Mouse (Mus musculus) gastrocnemius, postnatal 25 days (tissue): ENCODE measurements around the gene Tfdp1. TPM values are rescaled to one million over a fixed set of nuclear protein-coding genes. Genes with fewer than 3 reads are reported as not detected.
"Not testable (repeated sequence)": the region's sequence is repeated elsewhere in the genome, so short reads cannot be mapped to it uniquely, and the experiment has no call there.

ENCODE experiments used
- DNase-seq: peaks from one replicate; pipeline ENCODE4 v3.0.0; 2022
- long read RNA-seq, 2 experiments: library from polyadenylated mRNA; stranded (forward); transcript quantifications; one replicate each; pipeline ENCODE4 v2.0.0; 2021
- total RNA-seq, 2 experiments: library from RNA; stranded (reverse); gene quantifications; 1 replicate in 1 of 2; 2 replicates in 1 of 2; pipeline ENCODE4 v1.2.3; 2021

Gene Tfdp1
- 10 to 100 TPM; 45.5 to 46.3 TPM for total RNA-seq
- long read RNA-seq, experiment 1, transcript Tfdp1-204 (12 exons, 2,511 nt): major isoform, 13 of 54 reads
- long read RNA-seq, experiment 1, partial matches to known transcripts: 2 of 54 reads
- long read RNA-seq, experiment 1, other reads (novel, unspliced or antisense): 34 of 54 reads
- long read RNA-seq, experiment 2, transcript Tfdp1-204 (12 exons, 2,511 nt): major isoform, 15 of 87 reads
- long read RNA-seq, experiment 2, partial matches to known transcripts: 6 of 87 reads
- long read RNA-seq, experiment 2, other reads (novel, unspliced or antisense): 61 of 87 reads

DNA sequence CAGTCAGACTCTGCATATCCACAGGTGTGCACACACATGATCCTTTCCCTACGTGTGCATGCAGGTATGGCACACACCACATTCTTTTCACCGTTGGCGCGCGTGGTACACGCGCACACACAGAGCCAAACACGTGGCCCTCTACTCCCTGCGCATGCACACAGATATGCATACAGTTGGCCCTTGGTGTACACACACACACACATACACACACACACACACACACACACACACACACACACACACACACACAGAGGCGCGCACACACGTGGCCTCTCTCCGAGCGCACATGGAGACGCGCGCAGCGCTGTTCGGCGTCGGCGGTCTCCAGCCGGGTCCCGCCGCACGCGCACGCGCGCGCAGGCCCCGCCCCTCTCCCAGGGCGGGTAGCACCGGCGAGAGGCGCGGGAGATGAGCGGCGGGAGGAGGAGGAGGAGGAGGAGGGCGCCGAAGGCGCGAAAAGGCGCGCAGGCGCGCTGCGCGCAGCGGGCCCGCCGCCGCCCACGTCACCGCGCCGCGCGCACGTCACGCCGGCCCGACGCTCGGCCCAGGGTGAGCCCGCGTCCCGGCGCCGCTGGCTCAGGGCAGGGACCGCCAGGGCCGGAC is at the start of gene Tfdp1:
Tfdp1 (plus strand) TSS at position 497 of the 606 bp plus-strand sequence.
- DNase-seq: peak; percentile 81

DNA sequence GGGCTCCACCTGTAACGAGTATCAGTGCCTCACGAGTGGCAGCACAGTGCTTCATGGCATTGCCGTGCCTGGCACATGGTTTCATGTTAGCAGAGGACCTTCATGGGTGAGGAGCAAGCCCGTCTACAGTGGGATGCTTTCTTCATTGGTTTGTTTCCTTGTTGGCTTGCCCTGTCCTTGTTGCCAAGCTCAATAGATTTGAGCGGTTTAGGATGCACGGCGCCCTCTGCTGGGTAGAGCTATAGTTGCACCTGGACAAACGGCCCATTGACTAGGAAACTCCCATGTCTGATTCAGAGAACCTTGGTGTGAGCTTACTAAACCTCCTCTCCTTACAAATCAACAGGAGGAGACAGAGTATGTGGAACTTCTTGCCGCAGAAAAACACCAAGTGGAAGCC is 46.2 kb upstream of the Tfdp1 start:
- DNase-seq: peak; percentile 44

DNA sequence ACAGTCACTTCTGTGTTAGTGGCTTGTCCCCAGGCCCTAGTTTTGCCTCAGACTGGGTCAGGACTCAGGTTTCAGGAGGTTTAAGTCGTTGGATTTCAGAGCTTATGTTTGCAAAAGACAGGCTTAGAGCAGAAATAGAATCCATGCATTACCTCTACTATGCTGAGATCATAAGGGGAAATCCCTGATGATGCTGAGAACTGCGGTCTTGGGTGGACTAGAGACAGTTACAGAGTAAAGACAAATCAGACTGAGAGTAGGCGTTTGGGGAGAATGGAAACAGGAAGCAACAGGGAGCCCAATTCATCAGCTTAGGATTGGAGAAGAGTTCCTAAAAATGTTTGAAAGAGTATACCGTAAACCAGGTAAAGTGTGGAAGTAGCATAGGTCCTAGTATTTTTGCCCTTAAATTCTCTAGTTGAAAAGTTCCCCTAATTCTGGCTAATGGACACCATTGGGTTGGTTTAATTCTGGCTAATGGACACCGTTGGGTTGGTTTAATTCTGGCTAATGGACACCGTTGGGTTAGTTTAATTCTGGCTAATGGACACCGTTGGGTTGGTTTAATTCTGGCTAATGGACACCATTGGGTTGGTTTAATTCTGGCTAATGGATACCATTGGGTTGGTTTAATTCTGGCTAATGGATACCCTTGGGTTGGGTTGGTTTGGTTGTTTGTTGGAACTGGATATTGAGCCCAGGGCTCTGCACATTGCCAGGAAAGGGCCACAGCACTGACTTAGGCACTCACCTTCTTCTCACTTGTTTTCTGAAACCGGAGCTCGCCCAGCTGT is 44.7 kb upstream of the Tfdp1 start:
- no peak for DNase-seq

DNA sequence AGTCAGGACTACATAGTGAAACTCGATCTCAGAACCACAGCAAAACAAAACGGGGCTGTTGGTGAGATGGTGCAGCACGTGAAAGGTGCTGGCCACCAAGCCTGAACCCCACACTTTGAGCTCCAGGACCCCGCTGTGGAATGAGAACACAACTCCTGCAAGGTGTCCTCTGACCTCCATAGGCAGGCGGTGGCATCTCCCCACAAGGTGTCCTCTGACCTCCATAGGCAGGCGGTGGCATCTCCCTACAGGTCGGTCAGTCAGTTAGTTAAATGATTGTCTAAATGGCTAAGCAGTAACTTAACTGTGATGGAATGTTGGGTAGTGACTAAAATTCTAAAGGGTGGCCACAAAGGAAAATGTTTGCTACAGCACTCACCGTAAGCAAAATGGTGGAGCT is 39.0 kb upstream of the Tfdp1 start:
- DNase-seq: no peak

DNA sequence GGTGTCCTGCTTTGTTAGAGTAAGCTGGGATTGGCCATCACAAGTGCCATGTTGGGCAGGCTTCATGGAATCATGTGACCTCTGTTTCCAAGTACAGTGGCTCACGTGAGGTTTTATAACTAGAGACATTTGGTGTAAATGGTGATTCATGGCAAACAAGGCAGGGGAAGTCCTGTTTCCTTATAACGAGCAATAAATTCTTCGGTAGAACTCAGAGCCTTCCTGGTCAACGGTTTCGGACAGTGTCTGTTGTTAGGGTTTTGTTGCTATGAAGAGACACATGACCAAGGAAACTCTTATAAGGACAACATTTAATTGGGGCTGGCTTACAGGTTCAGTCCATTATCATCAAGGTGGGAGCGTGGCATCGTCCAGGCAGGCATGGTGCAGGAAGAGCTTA is 37.5 kb upstream of the Tfdp1 start:
- no peak for DNase-seq

DNA sequence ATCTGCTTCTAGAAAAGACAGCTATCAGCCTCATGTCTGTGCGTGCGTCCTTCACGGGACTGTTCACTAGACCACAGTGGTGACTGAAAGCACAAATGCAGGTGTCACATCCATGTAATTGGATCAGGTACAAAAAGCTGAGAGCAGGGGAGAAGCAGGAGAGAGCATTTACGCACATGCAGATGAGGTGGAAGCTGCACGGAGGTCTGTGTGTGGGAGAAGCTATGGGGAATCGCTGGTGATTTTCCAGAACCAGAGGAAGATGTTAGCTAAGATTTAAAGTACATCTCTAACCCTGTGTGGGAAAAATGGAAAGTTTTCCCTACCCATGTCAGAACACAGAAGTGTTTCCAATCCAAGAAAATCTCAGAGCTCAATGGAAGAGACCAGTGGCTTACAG is 33.1 kb upstream of the Tfdp1 start:
- DNase-seq: no peak

DNA sequence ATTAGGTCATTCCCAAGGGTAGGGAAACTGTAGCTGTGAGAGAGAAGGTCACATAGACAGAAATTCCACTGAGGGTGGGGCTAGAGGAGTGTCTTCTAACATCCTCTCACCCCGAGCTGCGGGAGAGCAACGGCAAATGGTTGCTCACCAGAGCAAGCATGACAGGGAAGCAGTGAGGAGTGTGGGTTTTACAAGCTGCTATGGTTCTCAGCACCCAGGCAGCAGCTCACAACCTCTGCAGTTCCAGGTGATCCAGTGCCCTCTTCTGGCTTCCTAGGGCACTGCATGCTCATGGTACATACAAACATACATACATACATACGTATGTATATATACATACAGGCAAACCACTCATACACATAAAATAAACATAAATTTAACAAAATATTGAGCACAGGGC is 32.7 kb upstream of the Tfdp1 start:
- DNase-seq: no peak

DNA sequence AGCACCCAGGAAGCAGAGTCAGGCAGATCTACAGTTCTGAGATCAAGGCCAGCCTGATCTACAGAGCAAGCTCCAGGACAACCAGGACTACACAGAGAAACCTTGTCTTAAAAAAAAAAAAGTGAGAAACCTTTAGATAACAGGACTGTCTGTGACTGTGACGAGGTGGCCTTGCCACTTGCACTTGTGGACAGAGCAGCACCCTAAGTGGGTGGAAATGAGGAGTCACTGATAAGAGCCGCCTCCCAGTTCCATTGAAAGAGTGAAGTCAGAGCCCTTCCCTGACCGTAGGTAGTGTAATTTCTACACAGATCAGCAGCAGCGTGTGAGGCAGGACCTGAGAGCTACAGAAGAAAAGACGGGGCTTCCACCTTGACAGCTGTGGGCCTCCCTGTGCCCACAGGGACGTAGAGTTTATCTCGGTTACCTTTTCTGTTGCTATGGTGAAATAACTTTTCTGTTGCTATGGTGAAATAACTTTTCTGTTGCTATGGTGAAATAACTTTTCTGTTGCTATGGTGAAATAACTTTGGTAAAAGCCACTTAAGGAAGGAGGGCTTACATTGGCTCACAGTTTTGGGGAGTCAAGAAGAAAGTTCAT is 32.1 kb upstream of the Tfdp1 start:
- no peak for DNase-seq

DNA sequence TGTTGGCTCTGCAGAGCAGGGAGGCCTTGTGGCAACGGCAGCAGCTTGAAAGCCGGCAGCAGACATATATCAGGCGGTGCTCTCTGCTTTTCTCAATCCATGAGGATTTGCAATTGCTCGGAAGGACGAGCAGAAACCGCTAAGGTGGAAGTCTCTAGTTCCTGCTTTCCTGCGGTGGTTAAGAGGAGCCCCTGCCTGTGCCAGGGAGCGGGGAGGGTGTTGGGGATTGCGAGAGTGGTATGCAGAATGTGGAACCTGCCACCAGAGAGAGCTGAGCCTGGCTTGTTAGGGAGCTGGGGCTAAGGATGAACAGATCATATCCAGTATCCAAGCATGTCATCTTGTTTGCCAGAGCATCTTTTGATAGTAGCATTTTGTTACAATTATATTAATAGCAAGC is 31.6 kb upstream of the Tfdp1 start:
- no peak for DNase-seq

DNA sequence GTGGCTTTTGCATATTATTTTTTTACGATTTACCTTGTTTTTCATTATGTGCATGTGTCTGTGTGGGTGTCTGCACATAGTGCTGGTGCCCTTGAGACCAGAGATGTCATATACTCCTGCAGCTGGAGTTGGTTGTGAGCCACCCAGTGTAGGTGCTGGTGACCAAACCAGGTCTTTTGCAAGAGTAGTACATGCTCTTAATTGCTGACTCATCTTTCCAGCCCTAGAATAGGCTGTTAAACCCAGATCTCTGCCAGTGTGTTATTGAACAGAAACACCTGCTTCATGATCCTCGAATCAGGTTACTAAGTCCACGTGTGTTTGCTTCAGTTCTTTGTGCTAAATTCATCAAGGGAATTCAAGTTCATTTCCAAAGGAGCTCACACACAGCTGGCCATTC is 23.6 kb upstream of the Tfdp1 start:
- no peak for DNase-seq

DNA sequence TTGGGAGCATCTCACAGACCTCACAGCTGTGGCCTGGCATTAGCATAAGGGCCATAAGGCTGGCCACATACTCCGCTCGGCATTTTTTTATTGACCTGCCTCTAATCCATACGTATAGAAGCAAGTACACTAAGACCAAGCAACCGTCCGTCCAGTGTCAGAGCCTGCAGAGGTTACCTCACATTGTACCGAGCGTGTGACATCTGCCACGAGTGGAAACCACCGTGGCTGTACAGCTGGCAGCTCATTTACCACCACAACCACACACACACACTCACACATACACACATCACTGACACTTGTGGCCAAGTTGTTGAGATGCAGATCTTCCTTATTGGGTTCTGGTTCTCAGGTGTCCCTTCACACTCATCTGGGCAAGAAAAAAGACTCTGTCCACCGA is 21.9 kb upstream of the Tfdp1 start:
- no peak for DNase-seq

DNA sequence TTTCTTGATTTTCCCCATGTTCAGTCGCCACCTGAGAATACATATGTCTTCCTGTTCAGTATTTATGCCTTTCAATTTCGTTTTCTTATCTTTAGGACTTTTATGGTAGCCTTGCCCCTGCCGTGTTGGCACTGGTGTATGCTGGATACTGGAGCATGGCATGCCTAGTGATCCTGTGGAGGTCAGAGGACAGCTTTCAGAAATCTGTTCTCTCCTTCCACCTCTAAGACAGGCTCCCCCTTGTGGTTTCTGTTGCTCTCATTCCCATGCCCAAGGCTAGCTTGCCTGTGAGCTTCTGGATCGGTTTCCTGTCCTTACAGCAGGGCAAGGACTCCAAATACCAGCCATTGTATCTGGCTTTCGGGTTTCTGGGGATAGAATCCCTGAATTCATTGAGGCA is 12.0 kb upstream of the Tfdp1 start:
- DNase-seq: no peak

DNA sequence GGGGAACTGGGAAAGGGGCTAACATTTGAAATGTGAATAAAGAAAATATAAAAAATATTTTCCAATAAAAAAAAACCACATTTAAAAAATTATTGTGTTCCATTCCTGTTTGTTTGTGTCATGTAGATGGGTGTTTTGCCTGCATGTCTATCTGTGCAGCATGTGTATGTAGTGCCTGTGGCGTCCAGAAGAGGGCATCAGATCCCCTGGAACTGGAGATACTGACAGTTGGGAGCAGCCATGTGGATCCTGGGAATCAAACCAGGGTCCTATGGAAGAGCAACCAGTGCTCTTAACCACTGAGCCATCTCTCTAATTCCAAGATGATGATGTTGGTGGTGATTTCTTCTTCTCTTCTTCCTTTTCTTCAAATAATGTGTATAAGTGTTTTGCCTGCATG is 3.9 kb upstream of the Tfdp1 start:
- DNase-seq: no peak

DNA sequence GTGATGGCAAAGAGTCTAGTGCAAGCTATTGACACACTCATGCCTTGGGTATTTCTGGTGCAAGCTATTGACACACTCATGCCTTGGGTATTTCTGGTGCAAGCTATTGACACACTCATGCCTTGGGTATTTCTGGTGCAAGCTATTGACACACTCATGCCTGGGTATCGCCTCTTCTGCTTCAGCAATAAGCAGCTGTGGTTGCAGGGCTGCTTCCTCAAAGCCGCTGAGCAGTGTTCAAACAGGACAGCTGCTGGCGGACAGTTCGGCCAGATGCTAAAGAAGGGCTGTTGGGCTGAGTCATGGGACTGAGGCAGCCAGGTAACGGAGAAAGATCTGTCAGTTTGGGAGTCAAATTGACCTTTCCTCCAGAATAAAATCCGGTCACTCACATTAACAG is 1.3 kb upstream of the Tfdp1 start:
- DNase-seq: not testable (repeated sequence)

DNA sequence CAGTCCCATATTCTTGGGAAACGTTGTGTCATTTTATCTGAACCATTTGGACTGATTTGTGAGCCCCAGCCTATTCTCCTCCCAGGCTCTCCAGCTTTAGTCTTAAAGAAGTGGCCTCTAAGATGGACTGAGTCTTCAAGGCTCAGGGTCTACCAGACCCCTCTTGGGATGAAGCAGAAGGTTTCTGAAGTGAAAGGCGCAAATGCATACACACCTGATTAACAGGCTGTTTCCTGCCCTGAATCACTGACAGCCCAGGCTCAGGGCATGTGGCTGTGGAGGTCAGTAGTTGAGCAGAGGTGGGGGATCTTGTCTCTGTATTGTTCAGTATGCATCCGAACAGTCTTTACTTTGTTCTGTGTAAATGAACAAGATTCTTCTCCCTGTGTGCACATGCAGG is 873 bp upstream of the Tfdp1 start:
- DNase-seq: no peak

DNA sequence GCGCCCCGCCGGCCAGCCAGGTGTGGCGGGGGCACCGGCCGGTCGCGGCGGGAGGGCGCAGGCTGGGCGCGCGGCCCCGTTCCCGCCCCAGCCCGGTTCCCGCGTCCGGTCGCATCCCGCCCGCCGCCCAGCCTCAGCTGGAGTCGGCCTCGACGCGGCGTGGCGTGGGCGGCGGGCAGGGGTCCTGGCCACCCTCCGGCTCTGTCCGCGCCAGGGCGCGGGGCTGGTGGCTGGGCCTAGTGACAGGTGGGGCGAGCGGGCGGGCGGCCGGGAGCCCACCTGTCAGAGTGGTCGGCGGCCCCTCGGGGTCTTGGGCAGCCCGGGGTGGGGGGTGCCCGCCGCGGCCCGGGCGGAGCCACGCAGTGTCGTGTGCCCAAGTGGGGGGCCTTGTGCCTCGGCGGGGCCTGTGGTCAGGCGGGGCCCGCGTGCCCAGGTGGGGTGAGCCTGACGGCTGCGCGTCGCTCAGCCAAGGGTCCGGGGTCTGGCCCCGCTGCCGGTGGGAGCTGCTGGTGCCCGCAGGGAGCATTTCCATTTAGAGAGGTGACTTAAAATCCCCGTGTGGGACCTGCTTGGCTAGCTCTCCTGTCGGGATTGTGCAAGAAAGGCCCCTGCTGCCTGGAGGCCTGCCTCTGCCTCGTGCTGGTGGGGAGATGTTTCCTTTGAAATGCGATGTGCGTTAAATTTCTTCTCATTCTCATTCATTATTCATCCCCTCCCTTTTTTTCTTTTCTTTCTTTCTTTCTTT is 522 bp downstream of the Tfdp1 start:
- DNase-seq: peak; percentile 27

DNA sequence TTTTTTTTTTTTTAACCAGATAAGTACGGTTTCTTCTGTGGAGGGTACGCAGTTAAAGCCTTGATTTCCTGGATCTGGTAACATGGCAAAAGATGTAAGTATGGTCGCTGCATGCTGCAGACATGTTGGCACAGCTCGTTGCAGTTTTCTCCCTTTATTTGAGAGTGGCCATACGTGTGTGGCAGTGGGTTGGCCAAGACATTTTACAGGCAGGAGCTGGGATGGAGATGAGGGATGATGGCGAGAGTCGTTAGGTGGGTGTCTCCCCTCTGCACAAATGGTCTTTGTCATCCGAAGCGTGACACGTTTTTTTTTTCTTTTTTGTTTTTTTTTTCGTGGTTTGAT is 1.1 kb downstream of the Tfdp1 start:
- DNase-seq: no peak

DNA sequence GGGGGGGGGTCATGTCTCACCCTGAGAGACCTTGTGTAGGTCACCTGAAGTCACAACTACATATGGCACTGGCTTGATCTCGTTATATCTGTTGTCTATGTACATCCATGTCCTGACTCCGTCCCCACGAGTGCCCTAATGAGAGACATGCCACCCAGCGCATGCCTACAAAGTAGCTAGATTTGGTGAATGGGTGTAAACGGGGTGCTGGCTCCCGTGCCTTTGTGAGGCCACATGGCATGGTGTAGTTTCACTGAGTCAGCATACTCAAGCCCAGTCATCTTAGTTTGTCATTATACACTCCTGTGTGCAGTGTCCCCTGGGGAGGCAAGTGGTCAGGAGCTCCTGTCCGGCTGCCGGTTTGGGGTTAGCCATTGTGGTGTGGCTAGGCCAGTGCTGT is 2.1 kb downstream of the Tfdp1 start:
- DNase-seq: no peak

DNA sequence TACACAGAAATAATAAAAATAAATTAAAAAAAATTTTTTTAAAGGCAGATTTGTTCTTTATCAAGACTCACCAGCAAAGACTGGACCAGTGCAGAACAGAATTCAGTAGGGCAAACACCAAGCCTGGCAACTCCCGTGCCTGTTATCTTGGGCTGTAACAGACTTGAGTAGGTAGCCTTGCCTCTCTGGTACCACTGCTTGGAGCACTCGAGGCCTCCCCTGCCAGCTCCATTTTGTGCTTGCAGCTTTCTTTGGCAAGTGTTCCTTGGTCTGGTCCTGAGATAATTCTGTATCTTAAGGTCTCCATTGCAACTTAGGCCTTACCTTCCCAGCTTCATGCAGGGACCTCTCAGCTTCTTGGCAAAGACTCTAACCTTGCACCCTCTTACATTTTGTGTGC is 3.8 kb downstream of the Tfdp1 start:
- no peak for DNase-seq

DNA sequence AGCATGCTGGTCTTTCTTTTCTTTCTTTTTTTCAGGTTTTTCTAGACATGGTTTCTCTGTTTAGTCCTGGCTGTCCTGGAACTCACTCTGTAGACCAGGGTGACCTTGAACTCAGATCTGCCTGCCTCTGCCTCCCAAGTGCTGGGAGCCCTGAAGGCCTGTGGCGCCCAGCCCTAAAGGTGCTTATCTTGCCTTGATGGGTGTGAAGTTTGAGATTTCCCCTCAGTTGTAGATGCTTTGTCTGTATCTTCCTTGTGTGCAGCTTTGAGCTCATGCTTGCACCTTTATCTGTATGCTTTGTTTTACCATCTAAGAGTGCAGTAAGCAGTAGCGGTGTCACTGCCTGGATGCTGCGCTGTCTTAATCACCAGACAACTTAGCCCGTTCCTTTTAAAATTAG is 4.6 kb downstream of the Tfdp1 start:
- DNase-seq: no peak

DNA sequence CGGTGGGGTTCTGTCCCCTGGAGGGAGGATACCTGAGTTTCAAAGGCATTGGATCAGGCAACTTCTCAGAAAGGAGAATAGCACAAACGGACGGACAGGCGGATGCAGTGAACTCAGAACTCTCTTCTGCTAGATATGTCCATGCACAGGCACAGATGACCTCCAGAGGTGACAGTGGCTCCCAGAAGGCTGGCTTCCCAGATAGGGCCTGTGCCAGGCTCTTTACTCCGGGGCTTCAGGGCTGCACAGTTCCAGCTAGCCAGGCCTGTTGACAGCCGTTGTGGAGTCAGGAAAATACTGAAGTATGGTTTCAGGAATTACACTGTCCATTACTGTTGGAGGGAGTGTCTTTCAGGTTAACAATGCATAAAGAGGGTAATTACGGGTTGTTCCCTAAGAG is 11.5 kb downstream of the Tfdp1 start:
- DNase-seq: no peak

DNA sequence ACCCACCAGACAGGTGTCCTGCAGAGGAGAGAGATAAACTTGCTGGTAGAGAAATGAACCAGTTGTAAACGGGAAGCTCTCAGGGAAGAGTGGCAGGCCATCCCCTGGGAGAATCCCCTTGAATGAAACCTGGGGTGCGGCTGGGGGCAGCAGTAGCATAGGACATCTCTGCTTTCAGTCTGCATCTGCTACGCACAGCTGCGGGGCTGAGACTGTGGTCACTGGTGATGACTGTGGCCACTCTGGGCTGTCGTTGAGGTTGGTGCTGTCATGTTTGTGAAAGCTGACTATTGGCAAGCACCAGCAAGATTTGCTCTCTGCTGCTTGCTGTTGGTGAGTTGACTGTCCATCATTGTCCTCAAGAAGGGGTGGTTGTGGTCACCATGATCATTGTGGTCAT is 13.0 kb downstream of the Tfdp1 start:
- DNase-seq: no peak

DNA sequence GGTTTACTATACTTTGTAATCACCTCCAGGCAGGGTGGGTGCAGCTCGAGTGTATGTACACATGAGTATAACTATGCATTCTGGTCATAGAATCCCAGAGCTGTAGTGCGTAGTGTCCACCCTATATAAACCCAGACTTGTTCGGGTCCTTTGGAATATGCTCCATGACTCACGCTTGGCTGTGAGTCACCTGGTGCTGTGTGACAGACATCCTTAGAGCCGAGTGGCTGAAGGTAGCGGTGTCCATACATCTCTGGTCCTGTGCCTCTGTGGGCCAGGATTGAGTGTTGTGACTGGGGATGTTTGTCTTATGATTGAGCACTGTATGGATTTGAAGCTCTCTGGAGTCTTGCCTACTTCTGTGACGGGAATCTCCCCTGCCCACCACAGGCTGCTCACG is 14.1 kb downstream of the Tfdp1 start:
- no peak for DNase-seq
